In genomic region chr10:22471722-22472330, GRCm38 (mm10) we compare ENCODE assay signal across 8 mouse cellular contexts.
DNase-seq lines count a peak whose midpoint lies in the region; ATAC-seq and TF ChIP-seq lines count a peak whose summit lies in the region.
"Not testable (repeated sequence)": the region's sequence is repeated elsewhere in the genome, so short reads cannot be mapped to it uniquely, and the experiment has no call there.

No protein-coding gene starts in this region.

- H3K4me1 ChIP-seq in kidney, postnatal 0 days (replicated peaks; ENCODE audit: insufficient read depth, low read length); liver, postnatal 0 days (ENCODE audit: insufficient read depth): not testable (repeated sequence)

- in situ Hi-C loops in Patski (cut with MboI; ENCODE audit: low pct_unique_long_range_greater_than_20kb), result loop anchor here (10.0 kb wide), 1 partner anchor 187 kb away; no protein-coding TSS in a partner anchor

- WGBS in kidney, postnatal 0 days, result 95% methylated on average over 6 of the region's 6 CpGs
- WGBS in liver, postnatal 0 days (ENCODE audit: insufficient replicate concordance), result 83% methylated on average over 6 of the region's 6 CpGs

- H3K27me3 ChIP-seq in Patski; kidney, postnatal 0 days (ENCODE audit: insufficient read depth, low read length); liver, postnatal 0 days (ENCODE audit: insufficient read depth, low read length): not testable (repeated sequence)

- not testable (repeated sequence) for ATAC-seq in Patski; kidney, postnatal 0 days (replicated peaks; ENCODE audit: low FRiP score, low read depth); liver, postnatal 0 days

- not testable (repeated sequence) for H3K27ac ChIP-seq in kidney, postnatal 0 days; liver, postnatal 0 days (ENCODE audit: low read depth)

- not testable (repeated sequence) for H3K9ac ChIP-seq in kidney, postnatal 0 days (ENCODE audit: low read depth, low read length); liver, postnatal 0 days (replicated peaks)

- TF ChIP-seq CTCF in Patski (IDR thresholded peaks at IDR 0.05), result peak; percentile 19
- TF ChIP-seq CTCF in kidney, postnatal 0 days (IDR thresholded peaks at IDR 0.05; ENCODE audit: low read depth), result peak; percentile 21; the same call in 1 of the 2 replicates
- TF ChIP-seq CTCF in liver, postnatal 0 days (IDR thresholded peaks at IDR 0.05; ENCODE audit: low read depth), result 0 out of 2 replicates have a peak, but pooled peaks have one; percentile 12

- POLR2A ChIA-PET in Patski (lab: Charles Lee), result not testable (repeated sequence)

- not testable (repeated sequence) for TF ChIP-seq EP300 in liver, postnatal 0 days (IDR thresholded peaks at IDR 0.05; ENCODE audit: low read depth)

- H3K4me2 ChIP-seq in kidney, postnatal 0 days (ENCODE audit: low read length); liver, postnatal 0 days (ENCODE audit: low read depth, low read length): not testable (repeated sequence)

- not testable (repeated sequence) for H3K4me3 ChIP-seq in kidney, postnatal 0 days (replicated peaks; ENCODE audit: low read depth, low read length); liver, postnatal 0 days (ENCODE audit: low read depth, low read length)

- peak; percentile 4 for DNase-seq in 416B (ENCODE audit: low read depth)
- not testable (repeated sequence) for DNase-seq in Patski (ENCODE audit: low read depth, low spot score); kidney, postnatal 0 days (ENCODE audit: low spot score); liver, postnatal 0 days
- peak; percentile 35 for DNase-seq in heart, adult 11 months
- DNase-seq in layer of hippocampus, postnatal 10 days (ENCODE audit: low spot score in 2 of 2), result peak; percentile 13 to 31
- DNase-seq in right cerebral cortex, postnatal 10 days (ENCODE audit: low spot score in 2 of 2), result peak; percentile 33 to 42
- peak; percentile 6 for DNase-seq in thymus, postnatal 14 days

- not testable (repeated sequence) for H3K36me3 ChIP-seq in kidney, postnatal 0 days (ENCODE audit: insufficient read depth, low read length); liver, postnatal 0 days (replicated peaks; ENCODE audit: insufficient read depth, low read length)

- H3K9me3 ChIP-seq in kidney, postnatal 0 days (replicated peaks; ENCODE audit: low read length); liver, postnatal 0 days (ENCODE audit: low read length): not testable (repeated sequence)

- CTCF ChIA-PET in Patski (lab: Charles Lee), result not testable (repeated sequence)
